Mouse (Mus musculus): ENCODE results near the gene Exog. TPM values are rescaled to one million over a fixed set of nuclear protein-coding genes. Genes with fewer than 3 reads are reported as not detected.

The Exog gene
- polyA plus RNA-seq, 1 experiment, result 3.2 TPM

- Histone ChIP-seq H3K4me1 (ENCODE audit: control insufficient read depth, insufficient read depth, low read length) (no peaks in the 10 kb centered on the region), H3K36me3 (ENCODE audit: control insufficient read depth, insufficient read depth, low read length) (no peaks in the 10 kb centered on the region)
- TF ChIP-seq POLR2A (IDR thresholded peaks at IDR 0.05; ENCODE audit: control insufficient read depth, low read depth, low read length) (no peak), CTCF (IDR thresholded peaks at IDR 0.05; ENCODE audit: control insufficient read depth, insufficient read depth, insufficient replicate concordance, low read depth, low read length) (peak; percentile 74; the same call in 1 of the 2 replicates)
These were observed 14.4 kb upstream of the Exog start for GRCm38 (mm10) chr9:119430311-119430710.

GRCm38 (mm10) chr9:119435855-119436254 is 8.9 kb upstream of the Exog start:
- TF ChIP-seq CTCF (IDR thresholded peaks at IDR 0.05; ENCODE audit: control insufficient read depth, insufficient read depth, insufficient replicate concordance, low read depth, low read length) (no peak), POLR2A (IDR thresholded peaks at IDR 0.05; ENCODE audit: control insufficient read depth, low read depth, low read length) (no peak)
- Histone ChIP-seq H3K36me3 (ENCODE audit: control insufficient read depth, insufficient read depth, low read length) (no peaks in the 10 kb centered on the region), H3K4me3 (ENCODE audit: control insufficient read depth, low read depth, low read length) (no peak overlapping the region), H3K27me3 (ENCODE audit: control insufficient read depth, insufficient read depth, low read length) (no peaks in the 10 kb centered on the region), H3K4me1 (ENCODE audit: control insufficient read depth, insufficient read depth, low read length) (no peaks in the 10 kb centered on the region), H3K27ac (ENCODE audit: control insufficient read depth, insufficient read depth, low read depth, low read length) (no peak overlapping the region)

More at GRCm38 (mm10) chr9:119430311-119430710, 14.4 kb upstream of the Exog start:
- Histone ChIP-seq H3K4me3 (ENCODE audit: control insufficient read depth, low read depth, low read length) (no peak overlapping the region), H3K27me3 (ENCODE audit: control insufficient read depth, insufficient read depth, low read length) (no peaks in the 10 kb centered on the region), H3K27ac (ENCODE audit: control insufficient read depth, insufficient read depth, low read depth, low read length) (no peak overlapping the region)

GRCm38 (mm10) chr9:119438065-119438464 is 6.7 kb upstream of the Exog start:
- Histone ChIP-seq H3K4me3 (ENCODE audit: control insufficient read depth, low read depth, low read length) (no peak overlapping the region), H3K36me3 (ENCODE audit: control insufficient read depth, insufficient read depth, low read length) (no peaks in the 10 kb centered on the region), H3K4me1 (ENCODE audit: control insufficient read depth, insufficient read depth, low read length) (no peaks in the 10 kb centered on the region), H3K27me3 (ENCODE audit: control insufficient read depth, insufficient read depth, low read length) (no peaks in the 10 kb centered on the region), H3K27ac (ENCODE audit: control insufficient read depth, insufficient read depth, low read depth, low read length) (no peak overlapping the region)
- no peak for TF ChIP-seq CTCF (IDR thresholded peaks at IDR 0.05; ENCODE audit: control insufficient read depth, insufficient read depth, insufficient replicate concordance, low read depth, low read length)
- no peak for TF ChIP-seq POLR2A (IDR thresholded peaks at IDR 0.05; ENCODE audit: control insufficient read depth, low read depth, low read length)

- H3K4me3 ChIP-seq (ENCODE audit: control insufficient read depth, low read depth, low read length), result no peak overlapping the region
- no peak overlapping the region for H3K27ac ChIP-seq (ENCODE audit: control insufficient read depth, insufficient read depth, low read depth, low read length)
- no peaks in the 10 kb centered on the region for H3K4me1 ChIP-seq (ENCODE audit: control insufficient read depth, insufficient read depth, low read length)
- TF ChIP-seq POLR2A (IDR thresholded peaks at IDR 0.05; ENCODE audit: control insufficient read depth, low read depth, low read length) (no peak), CTCF (IDR thresholded peaks at IDR 0.05; ENCODE audit: control insufficient read depth, insufficient read depth, insufficient replicate concordance, low read depth, low read length) (no peak)
- no peaks in the 10 kb centered on the region for H3K27me3 ChIP-seq (ENCODE audit: control insufficient read depth, insufficient read depth, low read length)
- H3K36me3 ChIP-seq (ENCODE audit: control insufficient read depth, insufficient read depth, low read length), result no peaks in the 10 kb centered on the region
These were observed 6.2 kb upstream of the Exog start for GRCm38 (mm10) chr9:119438498-119439000.

GRCm38 (mm10) chr9:119445737-119446136 is 994 bp downstream of the Exog start:
- Histone ChIP-seq H3K4me3 (ENCODE audit: control insufficient read depth, low read depth, low read length) (peak overlapping the region; percentile 34), H3K27me3 (ENCODE audit: control insufficient read depth, insufficient read depth, low read length) (no peaks in the 10 kb centered on the region), H3K36me3 (ENCODE audit: control insufficient read depth, insufficient read depth, low read length) (0 out of 2 replicates have a peak, but pooled peaks cover 2% of the 10 kb centered on the region), H3K27ac (ENCODE audit: control insufficient read depth, insufficient read depth, low read depth, low read length) (no peak overlapping the region), H3K4me1 (ENCODE audit: control insufficient read depth, insufficient read depth, low read length) (peaks cover 8% of the 10 kb centered on the region)
- TF ChIP-seq POLR2A (IDR thresholded peaks at IDR 0.05; ENCODE audit: control insufficient read depth, low read depth, low read length) (no peak), CTCF (IDR thresholded peaks at IDR 0.05; ENCODE audit: control insufficient read depth, insufficient read depth, insufficient replicate concordance, low read depth, low read length) (no peak)

- Histone ChIP-seq H3K36me3 (ENCODE audit: control insufficient read depth, insufficient read depth, low read length) (no peaks in the 10 kb centered on the region; the same call in none of the 2 replicates), H3K4me3 (ENCODE audit: control insufficient read depth, low read depth, low read length) (no peak overlapping the region), H3K4me1 (ENCODE audit: control insufficient read depth, insufficient read depth, low read length) (peaks cover 10% of the 10 kb centered on the region), H3K27ac (ENCODE audit: control insufficient read depth, insufficient read depth, low read depth, low read length) (no peak overlapping the region), H3K27me3 (ENCODE audit: control insufficient read depth, insufficient read depth, low read length) (no peaks in the 10 kb centered on the region)
- TF ChIP-seq CTCF (IDR thresholded peaks at IDR 0.05; ENCODE audit: control insufficient read depth, insufficient read depth, insufficient replicate concordance, low read depth, low read length) (no peak), POLR2A (IDR thresholded peaks at IDR 0.05; ENCODE audit: control insufficient read depth, low read depth, low read length) (no peak)
These were observed 11.2 kb downstream of the Exog start for GRCm38 (mm10) chr9:119455967-119456366.

GRCm38 (mm10) chr9:119457122-119457521 is 12.4 kb downstream of the Exog start:
- no peak overlapping the region for H3K4me3 ChIP-seq (ENCODE audit: control insufficient read depth, low read depth, low read length)
- peak overlapping the region; percentile 64; the same call in 1 of the 2 replicates for H3K27ac ChIP-seq (ENCODE audit: control insufficient read depth, insufficient read depth, low read depth, low read length)
- no peaks in the 10 kb centered on the region for H3K27me3 ChIP-seq (ENCODE audit: control insufficient read depth, insufficient read depth, low read length)
- H3K36me3 ChIP-seq (ENCODE audit: control insufficient read depth, insufficient read depth, low read length), result no peaks in the 10 kb centered on the region; the same call in none of the 2 replicates
- TF ChIP-seq CTCF (IDR thresholded peaks at IDR 0.05; ENCODE audit: control insufficient read depth, insufficient read depth, insufficient replicate concordance, low read depth, low read length) (no peak), POLR2A (IDR thresholded peaks at IDR 0.05; ENCODE audit: control insufficient read depth, low read depth, low read length) (no peak)
- H3K4me1 ChIP-seq (ENCODE audit: control insufficient read depth, insufficient read depth, low read length), result peaks cover 10% of the 10 kb centered on the region
